Mouse (Mus musculus): ENCODE data around the gene Rpia. TPM values are rescaled to one million over a fixed set of nuclear protein-coding genes. Genes with fewer than 3 reads are reported as not detected.

Rpia gene
- polyA plus RNA-seq, 1 experiment from 2014 or later = 3.6 TPM

DNA sequence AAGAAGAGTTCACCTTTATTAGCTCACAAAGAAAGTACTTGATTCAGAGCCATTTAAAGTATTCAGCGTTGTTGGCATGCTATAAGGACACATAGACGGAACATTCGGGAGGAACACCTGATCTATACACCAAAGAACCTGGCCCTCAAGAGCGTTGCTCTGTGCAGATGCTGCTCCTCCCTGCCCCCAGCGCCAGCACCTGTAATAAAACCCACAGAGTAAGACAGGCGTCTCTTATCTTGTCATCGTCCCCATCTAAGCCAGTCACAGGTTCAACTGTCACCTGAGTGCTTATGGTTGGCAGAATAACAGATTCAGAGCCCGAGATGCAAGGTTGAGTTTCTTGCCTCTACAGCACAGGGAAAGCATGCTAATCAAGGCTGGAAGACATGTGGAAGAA, 23.4 kb upstream of the Rpia start:
- H3K27ac ChIP-seq (replicated peaks) = no peak overlapping the region
- H3K4me3 ChIP-seq = no peak overlapping the region
- no peaks in the 10 kb centered on the region for H3K36me3 ChIP-seq
- H3K27me3 ChIP-seq = no peaks in the 10 kb centered on the region
- no peak for ATAC-seq (ENCODE audit: low read depth)
- no peaks in the 10 kb centered on the region for H3K9me3 ChIP-seq
- WGBS = 89% methylated on average over 8 of the region's 8 CpGs
- no peaks in the 10 kb centered on the region for H3K4me1 ChIP-seq (replicated peaks)
- no peak overlapping the region for H3K9ac ChIP-seq
- no peak overlapping the region for H3K4me2 ChIP-seq

DNA sequence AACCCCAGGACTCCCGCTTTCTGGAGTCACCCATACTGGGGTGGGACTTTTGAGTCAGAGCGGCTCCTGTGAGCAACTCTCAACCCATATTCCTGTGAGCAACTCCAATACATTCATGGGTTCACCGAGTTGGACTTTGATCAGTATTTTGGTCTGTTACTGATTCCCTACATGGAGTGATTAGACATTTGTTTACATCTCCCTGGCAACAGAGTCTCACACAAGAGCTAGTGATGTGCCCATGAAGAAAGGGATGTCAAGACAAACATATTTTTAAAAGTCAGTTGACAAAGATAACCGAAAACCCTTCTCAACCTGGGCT, 22.6 kb upstream of the Rpia start:
- no peaks in the 10 kb centered on the region for H3K4me1 ChIP-seq (replicated peaks)
- no peak for ATAC-seq (ENCODE audit: low read depth)
- no peak overlapping the region for H3K9ac ChIP-seq
- WGBS = 90% methylated on average over 4 of the region's 4 CpGs
- no peak overlapping the region for H3K4me2 ChIP-seq
- H3K4me3 ChIP-seq = no peak overlapping the region
- no peak overlapping the region for H3K27ac ChIP-seq (replicated peaks)
- no peaks in the 10 kb centered on the region for H3K27me3 ChIP-seq
- no peaks in the 10 kb centered on the region for H3K9me3 ChIP-seq
- H3K36me3 ChIP-seq = no peaks in the 10 kb centered on the region

DNA sequence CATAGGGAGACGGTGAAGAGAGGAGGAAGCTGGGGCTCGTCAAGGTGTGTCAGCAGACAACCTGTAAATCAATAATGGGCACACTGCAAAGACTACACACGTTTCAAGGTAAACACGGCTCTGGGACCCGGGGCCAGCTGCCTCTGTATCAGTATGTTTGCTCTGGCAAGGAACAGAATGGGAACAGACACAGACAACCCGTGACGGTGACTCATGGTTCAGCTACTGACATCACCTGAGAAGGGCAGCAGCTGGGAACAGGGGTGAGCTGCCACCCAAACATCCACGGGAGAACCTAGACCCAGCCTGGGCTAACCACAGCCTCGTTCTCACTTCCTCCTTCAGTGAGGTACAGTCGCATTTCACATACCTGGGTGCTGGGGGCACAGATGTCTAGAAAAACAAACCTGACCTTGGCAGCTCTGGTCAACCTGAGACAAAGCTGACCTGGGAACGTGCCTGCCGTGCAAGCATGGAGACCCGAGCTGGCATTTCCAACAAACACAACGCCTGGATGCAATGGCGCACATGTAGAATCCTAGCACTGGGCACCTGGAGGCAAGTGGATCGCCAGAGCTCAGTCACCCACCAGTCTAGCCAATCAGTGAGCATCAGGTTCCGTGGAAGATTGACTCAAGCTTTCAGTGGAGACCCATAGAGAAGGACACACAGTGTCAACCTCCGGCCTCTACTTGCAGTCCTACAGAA, 22.0 kb upstream of the Rpia start:
- no peak overlapping the region for H3K4me3 ChIP-seq
- H3K27me3 ChIP-seq = no peaks in the 10 kb centered on the region
- no peak overlapping the region for H3K9ac ChIP-seq
- H3K27ac ChIP-seq (replicated peaks) = no peak overlapping the region
- no peaks in the 10 kb centered on the region for H3K4me1 ChIP-seq (replicated peaks)
- H3K4me2 ChIP-seq = no peak overlapping the region
- 87% methylated on average over 18 of the region's 18 CpGs for WGBS
- no peaks in the 10 kb centered on the region for H3K36me3 ChIP-seq
- no peak for ATAC-seq (ENCODE audit: low read depth)
- H3K9me3 ChIP-seq = no peaks in the 10 kb centered on the region

DNA sequence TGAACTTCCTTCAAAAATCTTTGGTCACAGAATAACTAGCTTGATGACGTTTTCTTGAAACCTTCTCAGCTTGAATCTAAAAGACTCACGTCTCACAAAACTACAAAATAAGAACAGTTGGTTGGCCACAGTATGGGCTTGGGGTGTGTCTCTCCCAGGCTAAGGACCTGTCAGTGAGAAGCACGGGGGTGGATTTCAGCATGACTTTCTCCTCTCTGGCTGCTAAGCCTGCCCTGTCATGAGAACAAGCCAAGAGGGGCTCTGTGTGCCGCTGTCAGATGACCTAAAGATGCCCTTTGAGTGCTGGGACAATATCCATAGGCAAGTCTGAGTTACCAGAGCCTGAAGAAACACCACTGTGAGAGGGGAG, 20.5 kb upstream of the Rpia start:
- no peak overlapping the region for H3K4me3 ChIP-seq
- H3K9me3 ChIP-seq = no peaks in the 10 kb centered on the region
- 0 out of 2 replicates have a peak overlapping the region, but pooled peaks have one; percentile 22 for H3K9ac ChIP-seq
- no peaks in the 10 kb centered on the region for H3K4me1 ChIP-seq (replicated peaks)
- no peaks in the 10 kb centered on the region for H3K27me3 ChIP-seq
- 56% methylated on average over 4 of the region's 4 CpGs for WGBS
- H3K4me2 ChIP-seq = no peak overlapping the region
- H3K27ac ChIP-seq (replicated peaks) = no peak overlapping the region
- no peaks in the 10 kb centered on the region for H3K36me3 ChIP-seq
- ATAC-seq (ENCODE audit: low read depth) = 0 out of 2 replicates have a peak, but pooled peaks have one; percentile 8

DNA sequence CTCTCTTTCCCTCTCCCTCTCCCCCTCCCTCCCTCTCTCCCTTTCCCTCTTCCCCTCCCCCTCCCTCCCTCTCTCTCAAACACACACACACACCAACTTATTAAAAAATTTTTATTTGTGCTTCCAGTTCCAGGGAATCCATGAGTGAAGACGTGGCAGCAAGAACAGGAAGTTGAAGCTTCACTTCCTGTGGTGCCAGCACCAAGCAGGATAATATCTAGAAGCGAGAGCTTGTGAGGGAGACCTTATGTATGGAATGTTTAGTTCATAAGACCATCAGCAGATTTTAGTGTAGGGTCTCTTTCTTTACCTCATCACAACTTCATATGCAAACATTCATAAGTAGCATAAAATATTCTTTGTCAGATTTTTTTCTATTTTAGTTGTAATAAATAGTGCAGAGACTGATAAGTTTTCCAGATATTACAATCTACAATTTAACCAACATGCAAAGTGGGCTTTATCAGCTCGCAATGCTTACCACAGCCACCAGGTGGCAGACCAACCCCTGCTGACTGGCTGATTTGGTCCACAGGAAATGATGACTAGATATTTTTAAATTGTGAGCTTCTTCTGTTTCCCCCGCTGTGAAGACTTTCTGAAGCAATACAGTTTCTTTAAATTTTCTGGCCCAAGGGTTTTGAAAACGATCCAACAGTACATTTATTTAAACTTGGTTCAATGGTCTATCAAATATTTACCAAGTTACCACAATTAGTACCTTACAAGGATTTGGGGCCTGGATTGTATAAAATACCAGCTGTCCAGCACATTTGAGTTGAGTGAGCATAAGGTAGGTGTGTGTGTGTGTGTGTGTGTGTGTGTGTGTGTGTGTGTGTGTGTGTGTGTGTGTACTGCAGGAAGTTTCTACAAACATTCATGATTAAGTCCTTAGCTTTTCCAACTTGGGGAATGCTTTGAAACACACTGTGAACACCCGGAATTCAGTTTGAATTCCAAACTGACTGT, 19.8 kb upstream of the Rpia start:
- H3K9me3 ChIP-seq = no peaks in the 10 kb centered on the region
- no peak overlapping the region for H3K9ac ChIP-seq
- no peak overlapping the region for H3K27ac ChIP-seq (replicated peaks)
- no peaks in the 10 kb centered on the region for H3K36me3 ChIP-seq
- ATAC-seq (ENCODE audit: low read depth) = no peak
- 20% methylated on average over 6 of the region's 6 CpGs for WGBS
- no peak overlapping the region for H3K4me2 ChIP-seq
- H3K4me3 ChIP-seq = no peak overlapping the region
- no peaks in the 10 kb centered on the region for H3K27me3 ChIP-seq
- H3K4me1 ChIP-seq (replicated peaks) = no peaks in the 10 kb centered on the region

DNA sequence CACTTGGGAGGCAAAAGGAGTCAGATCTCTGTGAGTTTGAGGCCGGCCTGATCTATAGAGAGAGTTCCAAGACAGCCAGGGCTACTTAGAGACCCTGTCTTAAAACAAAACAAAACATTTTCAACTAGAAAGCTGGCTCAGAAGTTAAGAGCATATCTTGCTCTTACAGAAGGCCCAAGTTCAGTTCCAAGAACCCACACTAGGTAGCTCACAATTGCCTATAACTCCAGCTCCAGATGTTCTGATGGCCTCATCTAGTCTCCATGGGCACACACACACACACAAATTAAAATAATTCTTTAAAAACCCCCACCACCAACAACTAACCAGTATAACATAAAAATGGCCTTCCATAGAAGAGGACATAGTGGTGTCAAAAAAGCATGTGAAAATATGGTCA, 18.5 kb upstream of the Rpia start:
- ATAC-seq (ENCODE audit: low read depth) = no peak
- Histone ChIP-seq H3K4me1 (replicated peaks) (peaks cover 9% of the 10 kb centered on the region), H3K27me3 (no peaks in the 10 kb centered on the region), H3K4me3 (no peak overlapping the region), H3K4me2 (no peak overlapping the region), H3K27ac (replicated peaks) (no peak overlapping the region), H3K36me3 (no peaks in the 10 kb centered on the region), H3K9me3 (no peaks in the 10 kb centered on the region), H3K9ac (no peak overlapping the region)
- WGBS = 73% methylated on average over 1 of the region's 1 CpGs

DNA sequence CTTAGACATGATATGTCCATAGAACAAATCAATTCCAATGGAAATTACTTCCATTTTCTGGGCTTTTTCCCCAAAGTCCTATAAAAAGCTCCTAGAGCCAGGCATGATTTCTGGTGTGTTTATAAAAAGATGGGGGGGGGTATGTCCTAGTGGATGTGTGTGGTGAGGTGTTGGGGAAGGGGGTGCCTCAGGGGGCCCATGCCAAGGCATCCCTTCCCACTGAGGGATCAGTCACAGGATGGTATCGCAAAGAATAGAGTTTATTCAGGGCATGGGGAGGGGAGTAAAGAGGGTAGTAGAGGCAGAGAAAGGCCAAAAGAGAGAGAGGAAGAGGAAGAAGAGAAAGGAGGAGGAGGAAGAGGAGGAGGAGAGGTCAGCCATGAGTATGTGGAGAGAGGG, 14.5 kb upstream of the Rpia start:
- H3K9ac ChIP-seq = no peak overlapping the region; the same call in 1 of the 2 replicates
- H3K9me3 ChIP-seq = no peaks in the 10 kb centered on the region
- H3K36me3 ChIP-seq = no peaks in the 10 kb centered on the region
- WGBS = 42% methylated on average over 1 of the region's 1 CpGs
- no peak overlapping the region for H3K27ac ChIP-seq (replicated peaks)
- ATAC-seq (ENCODE audit: low read depth) = no peak
- H3K4me2 ChIP-seq = no peak overlapping the region
- peaks cover 9% of the 10 kb centered on the region for H3K4me1 ChIP-seq (replicated peaks)
- H3K27me3 ChIP-seq = no peaks in the 10 kb centered on the region
- no peak overlapping the region for H3K4me3 ChIP-seq

DNA sequence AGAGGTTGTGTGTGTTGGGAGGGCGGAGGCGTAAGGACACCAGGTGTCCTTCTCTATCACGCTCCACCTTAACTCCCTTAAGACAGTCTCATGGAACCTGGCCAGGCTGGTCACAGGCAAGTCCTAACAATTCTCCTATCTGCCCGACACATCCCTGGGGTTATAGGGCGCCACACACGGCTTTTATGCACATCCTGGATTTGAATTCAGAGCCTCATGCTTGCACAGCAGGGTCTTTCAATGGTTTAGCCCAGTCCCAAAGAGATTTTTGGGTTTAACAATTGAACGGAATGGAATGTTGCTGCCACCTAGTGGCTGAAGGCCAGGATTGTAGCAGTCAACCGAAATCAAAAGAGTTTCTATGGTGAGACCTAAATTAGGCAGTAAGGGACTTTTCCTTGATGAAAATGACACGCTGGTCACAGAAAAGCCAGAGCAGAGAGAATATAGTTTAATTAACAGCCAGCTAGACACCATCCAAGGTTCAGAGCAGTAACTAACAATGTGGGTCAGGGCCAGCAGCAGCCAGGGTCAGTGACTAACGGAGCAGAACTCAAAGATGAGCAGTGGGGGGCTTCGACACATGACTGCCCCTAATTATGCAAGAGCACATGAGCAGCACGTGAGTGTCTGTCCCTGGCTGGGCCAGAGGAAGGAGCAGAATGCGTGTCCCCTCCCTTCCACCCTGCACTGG, 13.9 kb upstream of the Rpia start:
- Histone ChIP-seq H3K9me3 (no peaks in the 10 kb centered on the region), H3K27ac (replicated peaks) (no peak overlapping the region), H3K4me1 (replicated peaks) (peaks cover 9% of the 10 kb centered on the region), H3K4me2 (peak overlapping the region; percentile 41), H3K27me3 (no peaks in the 10 kb centered on the region), H3K4me3 (no peak overlapping the region), H3K36me3 (no peaks in the 10 kb centered on the region), H3K9ac (no peak overlapping the region; the same call in 1 of the 2 replicates)
- ATAC-seq (ENCODE audit: low read depth) = peak; percentile 75
- WGBS = 14% methylated on average over 13 of the region's 13 CpGs

DNA sequence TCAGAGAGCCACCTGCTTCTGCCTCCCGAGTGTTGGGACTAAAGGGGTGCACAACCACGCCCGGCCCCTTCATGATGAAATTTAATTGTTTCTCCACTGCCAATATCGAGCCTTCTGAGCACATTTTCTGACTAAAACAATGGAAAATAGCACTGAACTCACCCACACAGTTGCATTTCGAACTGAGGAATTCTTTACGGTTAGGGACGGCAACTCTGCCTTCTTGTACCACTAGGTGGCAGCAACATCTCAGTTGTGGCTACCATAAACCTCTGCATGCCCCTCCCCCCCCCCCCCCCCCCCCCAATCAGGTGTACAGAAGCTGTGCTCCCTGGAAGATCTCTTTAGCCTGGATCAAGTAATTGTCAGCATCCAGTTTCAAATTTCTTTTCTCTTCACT, 13.2 kb upstream of the Rpia start:
- H3K27ac ChIP-seq (replicated peaks) = no peak overlapping the region
- no peak overlapping the region for H3K4me3 ChIP-seq
- peaks cover 9% of the 10 kb centered on the region for H3K4me1 ChIP-seq (replicated peaks)
- H3K9me3 ChIP-seq = no peaks in the 10 kb centered on the region
- H3K36me3 ChIP-seq = no peaks in the 10 kb centered on the region
- 15% methylated on average over 7 of the region's 7 CpGs for WGBS
- ATAC-seq (ENCODE audit: low read depth) = peak; percentile 83
- H3K27me3 ChIP-seq = no peaks in the 10 kb centered on the region
- H3K4me2 ChIP-seq = peak overlapping the region; percentile 41
- no peak overlapping the region for H3K9ac ChIP-seq

DNA sequence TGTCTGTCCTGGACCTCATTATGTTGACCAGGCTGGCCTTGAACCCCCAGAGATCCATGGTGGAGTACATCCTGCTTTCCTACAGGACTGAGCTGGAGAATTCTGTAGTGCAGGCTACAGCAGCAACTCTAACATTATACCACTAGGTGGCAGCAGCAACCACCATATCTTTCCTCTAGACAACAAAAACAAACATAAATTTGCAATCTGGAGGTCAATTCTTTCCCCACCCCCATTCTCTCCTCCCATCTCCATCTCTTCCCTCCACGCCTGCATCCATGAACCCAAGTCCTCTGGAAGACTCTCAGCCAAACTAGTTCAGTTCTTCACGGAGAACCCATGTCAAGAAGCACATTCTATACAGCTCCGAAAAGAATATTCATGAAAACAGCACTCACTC, 12.6 kb upstream of the Rpia start:
- no peaks in the 10 kb centered on the region for H3K27me3 ChIP-seq
- H3K4me1 ChIP-seq (replicated peaks) = peaks cover 9% of the 10 kb centered on the region
- H3K36me3 ChIP-seq = no peaks in the 10 kb centered on the region
- H3K4me2 ChIP-seq = peak overlapping the region; percentile 35; the same call in 1 of the 2 replicates
- no peak overlapping the region for H3K9ac ChIP-seq
- peak; percentile 40; the same call in 1 of the 2 replicates for ATAC-seq (ENCODE audit: low read depth)
- no peak overlapping the region for H3K4me3 ChIP-seq
- H3K9me3 ChIP-seq = no peaks in the 10 kb centered on the region
- no peak overlapping the region for H3K27ac ChIP-seq (replicated peaks)
- WGBS = 19% methylated on average over 3 of the region's 3 CpGs

DNA sequence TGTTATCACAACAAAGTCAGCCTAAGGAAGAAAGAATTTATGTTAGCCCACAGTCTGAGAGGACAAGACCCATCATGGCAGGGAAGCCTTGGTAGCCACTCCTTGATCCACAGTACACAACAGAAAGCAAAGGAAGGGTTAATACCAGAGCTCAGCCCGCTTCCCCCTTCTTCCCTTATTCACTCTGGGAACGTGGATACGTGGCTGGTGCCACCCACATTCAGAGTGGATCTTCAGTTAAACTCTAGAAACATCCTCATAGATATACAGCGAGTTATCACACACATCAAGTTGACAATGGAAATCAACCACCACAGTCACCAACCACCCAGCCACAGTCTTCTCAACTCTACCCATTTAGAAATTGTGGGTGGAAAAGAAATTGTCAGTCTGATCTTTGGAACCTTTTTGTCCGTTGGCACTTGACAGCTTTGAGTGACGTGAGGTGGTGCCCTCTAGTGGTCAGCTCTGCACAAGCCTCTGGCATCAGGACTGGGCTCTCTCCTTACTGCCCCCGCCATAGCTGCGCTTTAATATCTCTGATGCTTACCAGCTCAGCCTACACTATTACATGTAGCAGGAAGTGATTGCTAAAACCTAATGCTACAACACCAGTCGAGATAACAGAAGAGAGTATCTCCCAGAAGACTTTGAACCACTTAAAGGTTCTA, 5.7 kb upstream of the Rpia start:
- Histone ChIP-seq H3K36me3 (no peaks in the 10 kb centered on the region), H3K9ac (no peak overlapping the region), H3K4me1 (replicated peaks) (peaks cover 3% of the 10 kb centered on the region), H3K9me3 (no peaks in the 10 kb centered on the region), H3K27me3 (no peaks in the 10 kb centered on the region), H3K4me3 (no peak overlapping the region), H3K4me2 (no peak overlapping the region), H3K27ac (replicated peaks) (no peak overlapping the region)
- 28% methylated on average over 9 of the region's 9 CpGs for WGBS
- ATAC-seq (ENCODE audit: low read depth) = peak; percentile 68; the same call in 1 of the 2 replicates

DNA sequence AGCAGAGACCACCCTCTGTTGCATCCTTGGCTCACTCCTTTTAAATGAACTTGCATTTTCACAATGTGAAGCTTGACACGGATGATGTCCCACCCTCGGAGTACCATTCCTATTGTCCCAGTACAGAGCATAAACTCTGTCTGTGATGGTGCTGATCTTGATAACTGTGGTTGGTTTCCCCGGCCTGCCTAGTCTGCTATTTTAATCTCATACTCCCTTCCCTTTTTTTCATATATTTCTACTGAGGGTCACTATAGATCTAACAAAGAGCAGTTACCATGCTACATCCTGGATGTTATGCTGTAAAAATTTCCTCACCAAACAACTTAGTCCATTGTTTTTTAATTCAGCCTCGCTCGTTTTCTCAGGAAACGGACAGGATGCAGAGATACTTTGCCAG, 4.9 kb upstream of the Rpia start:
- Histone ChIP-seq H3K27me3 (no peaks in the 10 kb centered on the region), H3K36me3 (no peaks in the 10 kb centered on the region), H3K9ac (no peak overlapping the region), H3K4me3 (no peak overlapping the region), H3K27ac (replicated peaks) (no peak overlapping the region), H3K4me2 (no peak overlapping the region), H3K4me1 (replicated peaks) (peaks cover 6% of the 10 kb centered on the region), H3K9me3 (no peaks in the 10 kb centered on the region)
- ATAC-seq (ENCODE audit: low read depth) = no peak
- WGBS = 82% methylated on average over 6 of the region's 6 CpGs

Data from neural tube, embryonic 13.5 days (tissue).